Mouse (Mus musculus) ES-E14 (cell line): ENCODE measurements around the gene Tango2. TPM values are rescaled to one million over a fixed set of nuclear protein-coding genes. Genes with fewer than 3 reads are reported as not detected.

ENCODE experiments used
- DNase-seq: peaks from one replicate; pipeline ENCODE4 v3.0.0-alpha.2; 2013; ENCODE audit warnings: low read depth, low spot score
- H3K27ac ChIP-seq: 2 replicates; pipeline ENCODE4 v1.5.1; 2012; ENCODE audit warnings: low read depth, mild to moderate bottlenecking, low read length, moderate library complexity, mixed read lengths; ENCODE audit not compliant: poor library complexity, insufficient read depth, severe bottlenecking
- H3K36me3 ChIP-seq: 2 replicates; pipeline ENCODE4 v1.6.1; 2012; ENCODE audit warnings: mild to moderate bottlenecking, low read length, moderate library complexity, mixed read lengths; ENCODE audit not compliant: control insufficient read depth, poor library complexity, insufficient read depth, severe bottlenecking
- H3K4me1 ChIP-seq, 2 experiments: fragments of 150-350 bp in 1 of 2; sonication (generic) in 1 of 2; 2 replicates each; pipeline ENCODE4 v1.6.1; 2012; ENCODE audit warnings: low read length in 2 of 2, mild to moderate bottlenecking in 1 of 2, mixed read lengths in 1 of 2; ENCODE audit not compliant: control insufficient read depth in 2 of 2, insufficient read depth in 2 of 2, poor library complexity in 1 of 2
- H3K4me3 ChIP-seq, 2 experiments: fragments of 150-350 bp in 1 of 2; sonication (generic) in 1 of 2; 2 replicates each; pipeline ENCODE4 v1.5.1; 2012; ENCODE audit warnings: low read length in 2 of 2, low read depth in 1 of 2, mild to moderate bottlenecking in 1 of 2, mixed read lengths in 1 of 2; ENCODE audit not compliant: insufficient read depth in 1 of 2, poor library complexity in 1 of 2, severe bottlenecking in 1 of 2
- H3K9ac ChIP-seq: 2 replicates; pipeline ENCODE4 v1.6.1; 2012; ENCODE audit warnings: low read depth, mild to moderate bottlenecking, low read length, mixed read lengths; ENCODE audit not compliant: poor library complexity, insufficient read depth, severe bottlenecking
- H3K9me3 ChIP-seq: fragments of 150-350 bp; sonication (generic); 2 replicates; pipeline ENCODE4 v1.6.1; 2012; ENCODE audit warnings: low read depth, mild to moderate bottlenecking, low read length; ENCODE audit not compliant: control insufficient read depth, insufficient read depth
- CHD2 ChIP-seq: IDR thresholded peaks from 2 replicates; pipeline ENCODE4 v1.6.1; 2014; ENCODE audit warnings: mild to moderate bottlenecking, low read depth, low read length, inconsistent platforms
- HCFC1 ChIP-seq: IDR thresholded peaks from 2 replicates; pipeline ENCODE4 v1.6.1; 2012; ENCODE audit warnings: low read length, inconsistent platforms, borderline replicate concordance; ENCODE audit not compliant: insufficient read depth
- MAFK ChIP-seq: IDR thresholded peaks from 2 replicates; pipeline ENCODE4 v1.6.1; 2014; ENCODE audit warnings: mild to moderate bottlenecking, low read depth, low read length, inconsistent platforms; ENCODE audit not compliant: insufficient read depth
- ZC3H11A ChIP-seq: IDR thresholded peaks from 2 replicates; pipeline ENCODE4 v1.6.1; 2012; ENCODE audit warnings: low read depth, mild to moderate bottlenecking, inconsistent platforms, low read length, borderline replicate concordance
- ZNF384 ChIP-seq: IDR thresholded peaks from 2 replicates; pipeline ENCODE4 v1.6.1; 2012; ENCODE audit warnings: low read depth, low read length, inconsistent platforms
- in situ Hi-C, 2 experiments: fragments of 600-800 bp; cut with MboI; formaldehyde crosslinking; loops; one replicate each; pipeline ENCODE4 v1.15.1; 2025; ENCODE audit warnings: low sequenced_read_pairs in 2 of 2, inconsistent platforms in 1 of 2; ENCODE audit not compliant: unreplicated experiment in 2 of 2
- total RNA-seq: library from RNA; depleted of rRNA; stranded (reverse); fragments of 300-350 nt; gene quantifications from 2 replicates; pipeline ENCODE4 v1.2.3, GENCODE M21; 2012; rRNA removed

Tango2 gene
- total RNA-seq: 10.0 and 10.4 TPM in 2 replicates

GRCm38 (mm10) chr16:18347931-18348600 is at the start of gene Tango2, which contains the start of gene Arvcf:
Tango2 (minus strand) TSS chr16:18348103.
Arvcf (plus strand) TSS chr16:18348182.
- Histone ChIP-seq H3K4me3 (peak within 1 kb of the TSS; percentile 80 to 97), H3K9me3 (no peaks in the 10 kb centered on the region), H3K27ac (no peak within 1 kb of the TSS), H3K36me3 (no peaks in the 10 kb centered on the region), H3K4me1 (peaks cover under 1 to 10% of the 10 kb centered on the region in 2 experiments; a peak in 2 of 4 replicates), H3K9ac (peak within 1 kb of the TSS; percentile 70)
- TF ChIP-seq CHD2: peak; percentile 87
- no peak for TF ChIP-seq HCFC1
- in situ Hi-C loops: no loop called here
- peak; percentile 93 for DNase-seq

GRCm38 (mm10) chr16:18396791-18397621 is 49.1 kb upstream of the Tango2 start:
- H3K36me3 ChIP-seq: peaks cover 32% of the 10 kb centered on the region
- no peak overlapping the region for H3K9ac ChIP-seq
- DNase-seq: no peak
- no peak overlapping the region for H3K4me3 ChIP-seq
- H3K4me1 ChIP-seq: peaks cover 11 to 37% of the 10 kb centered on the region in 2 experiments
- no peak overlapping the region for H3K27ac ChIP-seq
- no peaks in the 10 kb centered on the region for H3K9me3 ChIP-seq
- in situ Hi-C loops: no loop called here
- no peak for TF ChIP-seq CHD2
- TF ChIP-seq ZC3H11A: no peak
- no peak for TF ChIP-seq MAFK
- no peak for TF ChIP-seq HCFC1
- no peak for TF ChIP-seq ZNF384

GRCm38 (mm10) chr16:18396201-18396600 is 48.3 kb upstream of the Tango2 start:
- TF ChIP-seq ZNF384 (no peak), HCFC1 (no peak), ZC3H11A (no peak), CHD2 (no peak), MAFK (no peak)
- Histone ChIP-seq H3K9ac (no peak overlapping the region), H3K36me3 (peaks cover 25% of the 10 kb centered on the region), H3K27ac (no peak overlapping the region), H3K4me1 (peaks cover 13 to 43% of the 10 kb centered on the region in 2 experiments), H3K9me3 (no peaks in the 10 kb centered on the region), H3K4me3 (no peak overlapping the region)
- no peak for DNase-seq
- in situ Hi-C loops: no loop called here

GRCm38 (mm10) chr16:18395620-18396036 is 47.7 kb upstream of the Tango2 start:
- Histone ChIP-seq H3K9me3 (no peaks in the 10 kb centered on the region), H3K27ac (no peak overlapping the region; the same call in 1 of the 2 replicates), H3K36me3 (peaks cover 22% of the 10 kb centered on the region), H3K4me3 (no peak overlapping the region), H3K4me1 (peaks cover 13 to 39% of the 10 kb centered on the region in 2 experiments), H3K9ac (no peak overlapping the region)
- DNase-seq: no peak
- TF ChIP-seq ZC3H11A: no peak
- TF ChIP-seq ZNF384: no peak
- no peak for TF ChIP-seq MAFK
- no peak for TF ChIP-seq CHD2
- TF ChIP-seq HCFC1: no peak
- in situ Hi-C loops: no loop called here
